Mouse (Mus musculus) stomach, embryonic 14.5 days (tissue): ENCODE results near the gene Nedd9. TPM values are rescaled to one million over a fixed set of nuclear protein-coding genes. Genes with fewer than 3 reads are reported as not detected.

Source experiments
- ATAC-seq: fragments of 200-750 bp; cut with Nextera tagmentation; 2 replicates; pipeline ENCODE4 v1.8.0; 2017; ENCODE audit warnings: low read depth, moderate TSS enrichment; ENCODE audit not compliant: insufficient number of reproducible peaks, insufficient read depth, low FRiP score
- H3K27ac ChIP-seq: fragments of 300-500 bp; sonication (generic); 2 replicates; pipeline ENCODE4 v1.5.1; 2014; ENCODE audit warnings: mild to moderate bottlenecking, low read length, moderate library complexity, mixed read lengths
- H3K27me3 ChIP-seq: fragments of 300-500 bp; sonication (generic); 2 replicates; pipeline ENCODE4 v1.6.1; 2014; ENCODE audit warnings: low read length, control low read depth, mixed read lengths; ENCODE audit not compliant: control insufficient read depth, insufficient read depth
- H3K36me3 ChIP-seq: fragments of 300-500 bp; sonication (generic); 2 replicates; pipeline ENCODE4 v1.6.1; 2014; ENCODE audit warnings: mild to moderate bottlenecking, control low read depth, low read length, moderate library complexity, mixed read lengths; ENCODE audit not compliant: control insufficient read depth, insufficient read depth
- H3K4me1 ChIP-seq: fragments of 300-500 bp; sonication (generic); 2 replicates; pipeline ENCODE4 v1.6.1; 2014; ENCODE audit warnings: low read length, control low read depth, mixed read lengths; ENCODE audit not compliant: control insufficient read depth, insufficient read depth
- H3K4me2 ChIP-seq: fragments of 300-500 bp; sonication (generic); replicated peaks from 2 replicates; pipeline ENCODE4 v1.6.1; 2014; ENCODE audit warnings: low read depth, low read length, control low read depth
- H3K4me3 ChIP-seq: fragments of 300-500 bp; sonication (generic); 2 replicates; pipeline ENCODE4 v1.5.1; 2014; ENCODE audit warnings: low read depth, low read length, control low read depth
- H3K9ac ChIP-seq: fragments of 300-500 bp; sonication (generic); replicated peaks from 2 replicates; pipeline ENCODE4 v1.6.1; 2014; ENCODE audit warnings: low read depth, mild to moderate bottlenecking, control low read depth, low read length, moderate library complexity, mixed read lengths
- H3K9me3 ChIP-seq: fragments of 300-500 bp; sonication (generic); 2 replicates; pipeline ENCODE4 v1.6.1; 2016; ENCODE audit warnings: low read depth, low read length, control low read depth; ENCODE audit not compliant: control insufficient read depth
- WGBS: fragments of 180-500 bp; shearing (Covaris S2); extraction: QIAGEN DNeasy Blood & Tissue Kit; methylation state at CpG from one replicate; pipeline ENCODE4 v1.1.7; 2014; 5-methylcytosine and 5-hydroxymethylcytosine counted together
- polyA plus RNA-seq: library from polyadenylated mRNA; unstranded; fragments of >200 nt; fragmentation: Nextera tagmentation; extraction: Ambion mirVana; gene quantifications from 2 replicates; pipeline ENCODE4 v1.2.1, GENCODE M21; 2014

The Nedd9 gene
- polyA plus RNA-seq, 1 experiment from 2014 or later = 33.3 TPM

DNA sequence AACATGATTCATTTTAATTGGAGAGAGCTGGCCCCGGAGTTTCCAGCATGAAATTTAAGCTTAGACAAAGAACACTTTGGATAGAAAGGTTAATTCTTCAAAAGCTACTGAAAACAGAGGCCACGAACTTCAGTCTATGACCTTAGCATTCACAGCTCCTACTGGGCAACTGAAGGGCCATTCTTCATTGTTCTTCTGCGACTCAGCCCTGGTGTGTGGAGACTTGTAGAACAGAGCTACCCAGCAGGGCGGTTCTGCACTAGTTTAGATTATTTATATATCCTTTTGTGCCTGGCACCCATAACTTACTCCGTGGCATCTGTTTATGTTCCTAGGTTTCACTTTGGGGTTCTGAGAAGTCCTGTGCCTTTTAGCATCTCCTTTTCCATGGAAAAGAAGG lies 193.6 kb downstream of the Nedd9 start:
- Histone ChIP-seq H3K4me3 (no peak overlapping the region), H3K9me3 (peaks cover 3% of the 10 kb centered on the region; the same call in 1 of the 2 replicates), H3K9ac (no peak overlapping the region), H3K36me3 (no peaks in the 10 kb centered on the region), H3K4me1 (no peaks in the 10 kb centered on the region), H3K27me3 (no peaks in the 10 kb centered on the region), H3K27ac (no peak overlapping the region), H3K4me2 (no peak overlapping the region)
- no peak for ATAC-seq
- 55% methylated on average over 5 of the region's 5 CpGs for WGBS

DNA sequence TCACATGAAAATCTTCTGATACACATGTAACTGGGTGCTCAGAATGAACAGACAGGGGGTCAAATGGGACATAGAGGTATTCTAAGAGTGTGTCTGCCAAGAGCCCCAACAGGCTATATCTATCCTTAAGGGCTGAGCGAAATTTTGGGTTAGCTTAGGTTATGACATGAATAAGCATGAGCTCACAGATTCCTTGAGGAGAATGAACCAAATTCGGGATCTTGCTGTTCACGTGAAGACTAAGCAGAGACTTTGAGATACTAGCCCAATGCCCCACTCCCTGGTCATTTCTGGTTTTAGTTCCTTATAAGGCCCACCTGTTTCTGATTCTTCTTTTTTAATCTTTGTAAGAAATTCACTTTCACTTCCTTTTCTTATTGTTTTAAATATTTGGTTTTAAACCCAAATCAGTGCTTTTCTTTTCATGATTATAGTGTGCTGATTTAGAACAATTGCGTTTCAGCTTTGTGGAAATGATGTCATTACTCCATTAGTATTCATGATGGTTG lies 195.6 kb downstream of the Nedd9 start:
- H3K9ac ChIP-seq = no peak overlapping the region
- H3K36me3 ChIP-seq = no peaks in the 10 kb centered on the region
- no peak overlapping the region for H3K4me3 ChIP-seq
- no peak overlapping the region for H3K27ac ChIP-seq
- no peak overlapping the region for H3K4me2 ChIP-seq
- 88% methylated on average over 4 of the region's 4 CpGs for WGBS
- H3K27me3 ChIP-seq = no peaks in the 10 kb centered on the region
- no peaks in the 10 kb centered on the region for H3K4me1 ChIP-seq
- ATAC-seq = no peak
- peaks cover 3% of the 10 kb centered on the region; the same call in 1 of the 2 replicates for H3K9me3 ChIP-seq

DNA sequence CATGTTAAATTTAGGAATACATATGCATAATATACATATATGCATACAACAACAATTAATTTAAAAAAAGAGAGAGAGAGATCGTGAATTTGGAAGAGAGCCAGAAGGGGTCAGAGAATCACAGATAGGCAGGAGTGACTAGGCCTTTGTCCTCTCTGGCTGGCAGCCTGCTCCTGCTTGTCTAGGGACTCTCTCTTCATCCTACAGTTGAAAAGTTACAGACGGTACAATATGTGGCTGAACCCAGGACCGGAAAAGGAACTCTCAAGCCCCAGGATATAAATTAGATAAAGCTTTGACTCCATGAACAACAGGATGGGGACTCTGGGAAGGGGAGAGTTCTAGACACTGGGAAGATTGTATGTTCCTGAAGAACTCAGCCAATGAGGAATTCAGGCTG lies 200.9 kb downstream of the Nedd9 start:
- no peak overlapping the region for H3K4me2 ChIP-seq
- H3K4me3 ChIP-seq = no peak overlapping the region
- ATAC-seq = no peak
- no peaks in the 10 kb centered on the region for H3K36me3 ChIP-seq
- peaks cover 1% of the 10 kb centered on the region; the same call in 1 of the 2 replicates for H3K9me3 ChIP-seq
- H3K27ac ChIP-seq = no peak overlapping the region
- 68% methylated on average over 3 of the region's 3 CpGs for WGBS
- no peaks in the 10 kb centered on the region for H3K4me1 ChIP-seq
- no peaks in the 10 kb centered on the region for H3K27me3 ChIP-seq
- no peak overlapping the region for H3K9ac ChIP-seq

DNA sequence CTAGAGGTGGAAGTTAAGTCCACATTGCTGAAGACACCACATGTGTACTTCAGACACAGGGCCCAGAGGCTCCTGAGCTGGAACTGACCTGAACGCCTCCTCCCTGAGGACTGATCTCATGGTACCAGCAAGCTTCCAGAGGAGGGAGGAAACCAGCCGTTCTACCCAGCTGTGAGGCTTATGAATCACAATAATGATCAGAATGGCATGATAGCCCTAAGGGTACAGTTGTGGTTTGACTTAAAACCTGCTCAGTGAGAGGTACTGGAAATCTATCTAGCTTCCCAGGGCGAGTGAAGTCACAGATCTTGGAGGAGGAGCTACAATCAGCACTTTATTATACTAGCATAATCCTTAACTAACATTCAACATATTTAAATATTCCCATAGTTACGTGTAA lies 201.7 kb downstream of the Nedd9 start:
- ATAC-seq = no peak
- Histone ChIP-seq H3K27me3 (no peaks in the 10 kb centered on the region), H3K4me2 (no peak overlapping the region), H3K4me1 (no peaks in the 10 kb centered on the region), H3K27ac (no peak overlapping the region), H3K9me3 (no peaks in the 10 kb centered on the region), H3K36me3 (no peaks in the 10 kb centered on the region), H3K4me3 (no peak overlapping the region), H3K9ac (no peak overlapping the region)
- WGBS = 71% methylated on average over 4 of the region's 4 CpGs

DNA sequence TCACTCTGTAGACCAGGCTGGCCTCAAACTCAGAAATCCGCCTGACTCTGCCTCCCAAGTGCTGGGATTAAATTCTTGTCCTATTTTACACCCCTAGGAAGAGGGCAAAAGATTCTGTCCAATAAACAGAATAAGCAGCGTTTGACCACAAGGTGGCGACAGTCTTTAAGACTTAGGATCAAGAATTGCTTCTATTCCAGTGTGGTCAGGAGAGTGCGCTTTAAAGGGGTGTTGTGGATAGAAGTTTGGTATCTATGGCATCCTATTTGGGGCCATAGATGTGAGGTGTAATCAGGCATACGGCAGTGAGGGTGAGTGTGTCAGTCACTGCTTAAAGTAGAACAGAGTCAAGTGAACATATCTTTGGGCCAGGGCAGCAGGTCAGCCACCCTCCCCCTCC lies 203.9 kb downstream of the Nedd9 start:
- no peak overlapping the region for H3K9ac ChIP-seq
- H3K36me3 ChIP-seq = no peaks in the 10 kb centered on the region
- no peaks in the 10 kb centered on the region for H3K27me3 ChIP-seq
- no peak for ATAC-seq
- no peak overlapping the region for H3K4me2 ChIP-seq
- H3K4me1 ChIP-seq = no peaks in the 10 kb centered on the region
- 24% methylated on average over 5 of the region's 5 CpGs for WGBS
- H3K9me3 ChIP-seq = no peaks in the 10 kb centered on the region
- H3K27ac ChIP-seq = no peak overlapping the region
- no peak overlapping the region for H3K4me3 ChIP-seq

DNA sequence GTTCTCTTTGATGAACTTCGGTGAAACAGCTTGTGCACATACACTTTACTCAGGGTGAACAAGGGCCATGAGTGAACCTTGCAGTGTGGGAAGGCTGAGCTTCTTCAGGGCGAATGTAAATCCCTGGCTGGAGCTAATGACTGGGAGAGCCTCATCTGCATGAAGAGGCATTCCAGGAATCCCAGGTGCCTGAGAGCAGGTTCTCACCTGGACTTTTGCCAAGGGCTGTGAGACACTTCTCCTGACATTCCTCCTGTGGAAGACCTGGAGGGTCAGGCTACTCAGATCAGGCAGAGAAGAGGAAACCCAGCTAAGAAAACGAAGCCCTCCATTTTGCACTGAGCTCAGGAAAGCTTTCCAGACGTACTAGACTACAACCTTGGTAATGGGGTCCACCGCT lies 206.5 kb downstream of the Nedd9 start:
- Histone ChIP-seq H3K4me3 (no peak overlapping the region), H3K27ac (no peak overlapping the region), H3K36me3 (no peaks in the 10 kb centered on the region), H3K9ac (no peak overlapping the region), H3K4me1 (no peaks in the 10 kb centered on the region), H3K4me2 (no peak overlapping the region), H3K9me3 (no peaks in the 10 kb centered on the region), H3K27me3 (no peaks in the 10 kb centered on the region)
- no peak for ATAC-seq
- 60% methylated on average over 5 of the region's 5 CpGs for WGBS

DNA sequence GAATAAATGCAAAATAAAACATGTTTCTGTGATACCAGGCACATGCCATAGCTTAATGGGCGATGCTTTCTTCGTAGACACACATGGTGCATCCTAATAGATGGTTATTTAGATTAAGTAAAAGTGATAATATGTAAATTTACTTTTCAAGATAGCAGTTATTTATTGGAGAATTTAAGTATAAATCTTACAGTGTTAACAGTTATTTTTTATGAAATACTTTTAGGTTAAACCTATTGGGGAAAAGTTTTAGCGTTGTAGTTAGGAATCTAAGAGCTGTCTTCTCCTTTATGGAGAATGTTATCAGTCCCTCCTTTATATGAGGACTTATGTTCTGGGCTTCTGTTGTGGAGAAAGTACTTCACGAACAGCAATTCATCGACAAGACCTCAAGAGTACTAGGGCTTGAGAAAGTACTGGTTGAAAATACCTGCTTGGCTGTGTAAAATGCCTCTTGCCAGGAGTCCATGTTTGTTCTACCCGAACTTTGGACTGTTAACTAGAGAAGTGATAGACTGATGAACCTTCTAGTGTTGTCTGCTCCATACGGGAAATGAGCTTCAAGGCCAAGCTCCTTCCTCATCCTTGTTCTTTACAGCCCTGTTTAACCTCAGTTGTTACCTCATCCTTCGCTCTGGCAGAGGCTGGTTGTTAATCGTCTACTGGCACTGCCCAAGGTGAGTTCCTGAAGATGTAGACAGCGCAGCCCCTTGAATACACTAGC lies 213.1 kb downstream of the Nedd9 start, which contains the start of gene Gm17364:
Gene Gm17364 (minus strand): TSS at position 51 of the 724 bp plus-strand sequence.
- H3K9me3 ChIP-seq = no peaks in the 10 kb centered on the region
- H3K36me3 ChIP-seq = peaks cover 3% of the 10 kb centered on the region; the same call in 1 of the 2 replicates
- WGBS = 93% methylated on average over 10 of the region's 10 CpGs
- H3K9ac ChIP-seq = no peak within 1 kb of the TSS
- no peak within 1 kb of the TSS for H3K27ac ChIP-seq
- H3K27me3 ChIP-seq = no peaks in the 10 kb centered on the region
- H3K4me1 ChIP-seq = no peaks in the 10 kb centered on the region
- no peak within 1 kb of the TSS for H3K4me2 ChIP-seq
- no peak for ATAC-seq
- no peak within 1 kb of the TSS for H3K4me3 ChIP-seq

DNA sequence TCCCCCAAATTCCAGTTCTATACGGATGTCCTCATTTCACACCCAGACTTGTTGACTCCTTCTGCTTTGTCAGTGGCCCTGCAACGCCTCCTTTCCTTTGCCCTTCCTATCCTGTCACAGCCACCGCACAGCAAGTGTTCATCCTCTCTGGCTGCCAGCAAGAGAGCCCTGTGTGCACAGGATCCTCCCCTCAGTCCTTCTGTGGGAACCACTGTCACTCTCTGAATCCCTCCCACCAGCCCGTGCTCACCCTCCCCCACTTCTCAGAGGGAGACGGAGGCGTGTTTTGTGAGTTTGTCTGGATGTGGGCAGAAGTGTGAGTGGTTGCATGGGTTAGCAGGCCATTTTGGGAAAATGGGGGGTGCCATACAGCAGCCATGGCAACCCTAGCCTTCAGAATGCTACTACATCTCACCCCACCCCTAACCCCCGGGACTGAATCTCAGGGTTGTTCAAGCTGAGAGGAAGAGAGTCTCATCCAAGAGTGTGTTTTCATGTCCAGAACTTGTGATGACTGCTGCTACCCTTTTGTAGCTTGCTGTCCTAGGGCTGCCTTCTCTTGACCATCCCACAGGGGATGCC lies 219.2 kb downstream of the Nedd9 start:
- Histone ChIP-seq H3K9ac (no peak overlapping the region), H3K4me1 (no peaks in the 10 kb centered on the region), H3K4me2 (no peak overlapping the region), H3K4me3 (no peak overlapping the region), H3K9me3 (peaks cover 6% of the 10 kb centered on the region; the same call in 1 of the 2 replicates), H3K36me3 (no peaks in the 10 kb centered on the region), H3K27ac (no peak overlapping the region), H3K27me3 (no peaks in the 10 kb centered on the region)
- no peak for ATAC-seq
- 45% methylated on average over 7 of the region's 7 CpGs for WGBS
